Mouse (Mus musculus): ENCODE measurements at regions not wholly inside any gene's neighbourhood (a gene's known extent, or its start where the extent isn't known, plus 50 kb on each side); places are given as distances from the start of the nearest gene placed in this dataset.

DNA sequence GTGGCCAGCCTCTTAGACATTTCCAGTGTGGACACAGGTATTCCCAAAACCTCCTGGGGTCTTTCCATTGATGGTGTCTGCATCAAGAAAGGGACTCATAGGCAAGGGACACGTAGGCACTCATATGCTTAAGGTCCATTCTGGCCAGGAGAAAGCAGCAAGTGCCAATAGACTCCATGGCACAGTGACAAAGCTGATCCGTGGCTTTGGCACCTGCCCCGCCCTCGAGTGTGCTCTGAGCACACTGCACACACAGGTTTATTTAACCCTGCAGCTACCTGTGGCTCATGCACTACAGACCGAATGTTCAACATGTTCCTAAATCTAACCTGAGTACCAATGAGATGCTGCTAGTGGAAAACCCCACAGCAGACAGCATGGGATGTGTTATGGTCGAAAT is 192.1 kb upstream of the Irx5 start:
- TF ChIP-seq CTCF (IDR thresholded peaks at IDR 0.05; ENCODE audit: control insufficient read depth, insufficient read depth, insufficient read length) = no peak
- TF ChIP-seq CEBPB (IDR thresholded peaks at IDR 0.05; ENCODE audit: low read depth) = no peak
- TF ChIP-seq USF1 (IDR thresholded peaks at IDR 0.05; ENCODE audit: low read depth) = no peak
- TF ChIP-seq MAX (IDR thresholded peaks at IDR 0.05) = no peak
- TF ChIP-seq MYOG (IDR thresholded peaks at IDR 0.05; ENCODE audit: control insufficient read depth, extremely low read depth, insufficient read length) = no peak

All from C2C12 (cell line).